Mouse (Mus musculus): ENCODE measurements around the gene Musk. TPM values are rescaled to one million over a fixed set of nuclear protein-coding genes. Genes with fewer than 3 reads are reported as not detected.

Gene Musk
- polyA plus RNA-seq, 1 experiment from 2014 or later = 0.05 TPM

DNA sequence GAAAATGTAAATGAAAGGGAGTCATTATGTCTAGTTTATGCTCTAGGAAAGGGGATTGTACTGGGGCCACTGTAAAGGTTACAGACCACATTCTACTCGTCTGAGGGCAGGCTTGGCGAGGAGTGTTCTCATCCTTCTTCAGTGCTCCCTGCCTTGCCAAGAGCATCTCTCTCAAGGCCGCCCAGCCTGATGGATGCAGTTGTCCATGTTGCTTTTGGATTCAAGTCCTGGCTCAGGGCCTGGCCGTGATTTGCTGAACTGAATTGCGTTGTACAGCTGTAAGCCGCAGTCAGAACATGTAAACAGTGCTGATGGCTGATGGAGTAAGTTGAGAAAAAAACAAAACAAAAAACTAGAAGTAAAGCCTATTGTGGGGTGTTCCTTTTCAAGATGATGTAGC, 7.4 kb upstream of the Musk start:
- Histone ChIP-seq H3K4me2 (no peak overlapping the region), H3K9me3 (no peaks in the 10 kb centered on the region), H3K9ac (no peak overlapping the region), H3K4me3 (no peak overlapping the region), H3K36me3 (no peaks in the 10 kb centered on the region), H3K27ac (no peak overlapping the region), H3K27me3 (no peaks in the 10 kb centered on the region), H3K4me1 (no peaks in the 10 kb centered on the region)
- ATAC-seq (ENCODE audit: borderline replicate concordance, extremely low read depth, low FRiP score, low TSS enrichment) = no peak; the same call in 1 of the 2 replicates
- 58% methylated on average over 6 of the region's 6 CpGs for WGBS

DNA sequence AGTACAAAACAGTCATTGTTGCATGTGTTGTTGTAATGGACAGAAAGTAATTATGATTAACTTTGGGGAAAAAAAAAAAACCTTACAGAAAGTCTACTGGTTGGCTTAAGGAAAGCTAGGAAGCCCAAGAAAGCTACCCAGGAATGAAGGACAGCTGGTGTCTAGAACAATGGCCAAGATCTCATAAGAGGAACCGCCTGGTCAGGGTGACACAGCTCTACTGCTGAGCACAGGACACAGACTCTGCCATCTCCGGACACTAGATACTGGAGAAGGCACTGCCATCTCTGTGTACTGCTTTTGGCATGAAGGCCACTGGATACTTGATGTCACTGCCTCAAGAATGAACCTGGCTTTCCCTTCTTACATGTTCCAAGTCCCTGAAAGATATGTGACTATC, 5.6 kb upstream of the Musk start:
- Histone ChIP-seq H3K27me3 (no peaks in the 10 kb centered on the region), H3K4me1 (no peaks in the 10 kb centered on the region), H3K9ac (no peak overlapping the region), H3K36me3 (no peaks in the 10 kb centered on the region), H3K4me2 (no peak overlapping the region), H3K27ac (no peak overlapping the region), H3K4me3 (no peak overlapping the region), H3K9me3 (no peaks in the 10 kb centered on the region)
- WGBS = 78% methylated on average over 2 of the region's 2 CpGs
- no peak for ATAC-seq (ENCODE audit: borderline replicate concordance, extremely low read depth, low FRiP score, low TSS enrichment)

DNA sequence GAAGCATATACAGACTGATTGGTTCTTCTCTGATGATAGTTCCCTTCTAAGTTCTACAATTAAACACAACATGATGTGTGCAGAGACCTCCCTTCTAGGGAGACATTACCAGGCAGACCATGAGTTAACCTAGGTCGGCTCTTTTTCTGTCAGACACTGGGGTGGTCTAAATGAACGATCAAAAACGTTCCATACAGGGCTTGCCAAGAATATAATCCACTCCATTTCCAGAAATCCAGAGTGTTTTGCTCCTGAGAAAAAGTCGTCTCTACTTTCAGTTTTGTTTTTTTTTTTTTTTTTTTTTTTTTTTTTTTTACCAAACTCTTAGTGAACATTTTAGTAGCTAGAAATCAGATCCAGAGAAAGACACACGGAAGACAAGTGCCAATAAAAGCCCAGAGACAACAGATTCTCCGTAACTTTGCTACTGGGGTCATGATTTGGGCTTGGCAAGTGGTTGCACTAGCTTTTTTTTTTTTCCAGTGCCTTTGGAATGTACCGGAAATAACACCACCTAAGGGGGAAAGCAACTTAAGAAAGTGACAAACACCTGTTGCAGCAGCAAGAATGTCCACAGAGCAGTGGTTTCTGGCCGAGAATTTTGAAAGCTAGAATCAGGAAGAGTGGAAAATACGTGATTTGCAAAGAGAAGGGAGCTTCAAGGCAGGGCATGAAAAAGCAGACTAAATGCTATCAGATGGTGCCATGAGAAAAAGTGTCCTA, 769 bp downstream of the Musk start:
- Histone ChIP-seq H3K36me3 (no peaks in the 10 kb centered on the region), H3K27me3 (no peaks in the 10 kb centered on the region), H3K9me3 (no peaks in the 10 kb centered on the region), H3K27ac (no peak overlapping the region), H3K4me3 (no peak overlapping the region), H3K9ac (no peak overlapping the region), H3K4me1 (peaks cover 5% of the 10 kb centered on the region; the same call in 1 of the 2 replicates), H3K4me2 (no peak overlapping the region)
- WGBS = 48% methylated on average over 9 of the region's 9 CpGs
- ATAC-seq (ENCODE audit: borderline replicate concordance, extremely low read depth, low FRiP score, low TSS enrichment) = no peak

DNA sequence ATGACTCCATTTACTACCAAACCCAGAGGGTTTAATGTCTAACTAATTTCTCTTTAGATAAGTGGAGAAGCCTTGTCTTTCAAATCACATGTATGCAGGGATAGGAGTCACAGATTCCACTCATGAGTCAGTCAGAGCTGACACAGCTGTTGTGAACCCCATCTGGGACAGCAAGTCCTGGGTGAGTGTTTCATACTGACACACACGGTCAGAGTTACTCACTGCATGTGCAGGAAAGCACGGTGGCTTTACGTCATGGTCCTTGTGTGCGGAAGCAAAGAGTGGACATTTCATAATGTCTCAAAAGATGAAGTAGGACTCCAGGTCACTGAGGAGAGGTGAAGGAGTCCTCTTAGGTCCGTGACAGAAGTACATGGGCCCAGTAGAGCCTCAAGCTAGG, 3.0 kb downstream of the Musk start:
- no peak overlapping the region for H3K27ac ChIP-seq
- no peak overlapping the region for H3K9ac ChIP-seq
- no peak overlapping the region for H3K4me2 ChIP-seq
- 63% methylated on average over 5 of the region's 5 CpGs for WGBS
- H3K9me3 ChIP-seq = no peaks in the 10 kb centered on the region
- no peak overlapping the region for H3K4me3 ChIP-seq
- H3K4me1 ChIP-seq = peaks cover 5% of the 10 kb centered on the region; the same call in 1 of the 2 replicates
- no peaks in the 10 kb centered on the region for H3K27me3 ChIP-seq
- no peaks in the 10 kb centered on the region for H3K36me3 ChIP-seq
- no peak for ATAC-seq (ENCODE audit: borderline replicate concordance, extremely low read depth, low FRiP score, low TSS enrichment)

DNA sequence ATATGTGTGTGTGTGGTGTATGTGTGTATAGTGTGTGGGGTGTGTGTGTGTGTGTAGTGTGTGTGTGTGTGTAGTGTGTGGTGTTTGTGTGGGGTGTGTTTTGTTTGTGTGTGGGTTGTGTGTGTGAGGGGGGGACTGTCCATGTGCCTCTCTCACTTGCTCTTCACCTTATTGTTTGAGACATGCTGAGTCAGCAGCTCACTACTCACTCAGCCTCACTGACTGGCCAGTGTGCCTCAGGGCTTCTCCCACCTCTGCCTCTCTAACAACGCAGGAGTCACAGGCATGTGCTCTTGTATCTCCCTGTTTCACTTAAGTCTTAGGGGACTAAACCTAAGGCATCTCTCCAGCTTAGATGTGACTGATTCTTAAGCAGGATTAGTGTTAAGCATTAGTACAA, 6.1 kb downstream of the Musk start:
- H3K4me3 ChIP-seq = no peak overlapping the region
- H3K36me3 ChIP-seq = no peaks in the 10 kb centered on the region

DNA sequence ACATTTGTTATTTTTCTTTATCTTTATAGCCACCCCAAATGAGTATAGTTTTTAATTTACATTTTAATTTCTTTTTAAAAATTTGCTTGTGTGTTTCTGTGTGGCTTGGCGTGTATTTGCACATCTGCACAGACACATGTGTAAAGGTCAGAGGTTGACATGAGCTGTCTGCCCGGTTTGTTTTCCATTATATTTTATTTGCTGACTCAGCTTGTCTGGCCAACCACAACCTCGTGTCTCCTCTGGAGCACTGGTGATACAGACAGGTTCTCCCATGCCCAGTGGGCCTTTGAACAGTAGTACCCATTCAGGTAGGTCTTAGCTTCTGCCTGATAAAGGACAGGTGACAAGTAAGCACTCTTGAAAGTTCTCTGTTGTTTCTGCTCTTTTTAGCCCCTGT, 7.3 kb downstream of the Musk start:
- WGBS = 80% methylated on average over 3 of the region's 3 CpGs
- Histone ChIP-seq H3K9me3 (no peaks in the 10 kb centered on the region), H3K27ac (no peak overlapping the region), H3K9ac (no peak overlapping the region), H3K36me3 (no peaks in the 10 kb centered on the region), H3K4me1 (no peaks in the 10 kb centered on the region), H3K4me2 (no peak overlapping the region), H3K27me3 (no peaks in the 10 kb centered on the region), H3K4me3 (no peak overlapping the region)
- no peak for ATAC-seq (ENCODE audit: borderline replicate concordance, extremely low read depth, low FRiP score, low TSS enrichment)

More for the DNA sequence above, 6.1 kb downstream of the Musk start:
- Histone ChIP-seq H3K9me3 (no peaks in the 10 kb centered on the region), H3K4me1 (peaks cover 2% of the 10 kb centered on the region; the same call in 1 of the 2 replicates), H3K27me3 (no peaks in the 10 kb centered on the region), H3K27ac (no peak overlapping the region), H3K9ac (no peak overlapping the region), H3K4me2 (no peak overlapping the region)
- 33% methylated on average over 1 of the region's 1 CpGs for WGBS
- no peak for ATAC-seq (ENCODE audit: borderline replicate concordance, extremely low read depth, low FRiP score, low TSS enrichment)

DNA sequence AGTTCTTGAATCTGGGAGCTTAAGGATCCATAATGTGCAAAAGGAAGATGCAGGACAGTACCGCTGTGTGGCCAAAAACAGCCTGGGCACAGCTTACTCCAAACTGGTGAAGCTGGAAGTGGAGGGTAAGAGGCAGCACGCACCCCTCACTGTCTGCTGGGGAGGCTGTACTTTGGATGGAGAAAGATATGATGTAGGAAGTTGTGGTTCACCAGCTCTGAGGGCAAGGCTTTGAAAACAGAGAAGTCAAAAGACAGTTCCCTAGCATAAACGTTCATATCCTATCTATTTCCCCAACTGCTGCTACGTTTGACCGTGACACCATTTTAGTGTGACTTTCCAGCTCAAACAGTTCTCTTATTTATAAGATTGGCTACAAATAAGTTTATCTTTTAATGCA, 18.1 kb downstream of the Musk start:
- H3K36me3 ChIP-seq = no peaks in the 10 kb centered on the region
- 67% methylated on average over 5 of the region's 5 CpGs for WGBS

DNA sequence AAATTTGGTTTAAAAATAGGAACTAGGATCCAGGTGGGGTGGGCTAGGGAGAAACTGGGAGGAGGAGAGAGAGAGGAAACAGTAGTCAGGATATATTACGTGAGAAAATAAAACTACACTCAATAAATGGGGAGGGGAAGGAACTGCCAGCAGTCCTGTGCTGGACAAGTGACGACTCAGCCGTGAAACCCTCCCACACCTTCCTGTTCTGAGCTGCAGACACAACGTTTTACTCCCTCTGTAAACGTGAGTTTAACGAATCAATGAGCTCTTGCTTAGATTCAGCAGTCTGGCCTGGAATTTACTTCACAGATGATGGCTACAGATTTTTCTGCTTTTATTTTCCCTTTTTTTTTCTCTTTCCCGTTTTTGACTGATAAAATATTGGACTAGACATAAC, 18.8 kb downstream of the Musk start:
- Histone ChIP-seq H3K27ac (no peak overlapping the region), H3K9me3 (no peaks in the 10 kb centered on the region), H3K36me3 (no peaks in the 10 kb centered on the region), H3K27me3 (no peaks in the 10 kb centered on the region), H3K4me1 (0 out of 2 replicates have a peak, but pooled peaks cover 6% of the 10 kb centered on the region), H3K4me2 (no peak overlapping the region), H3K9ac (no peak overlapping the region), H3K4me3 (no peak overlapping the region)
- WGBS = 21% methylated on average over 7 of the region's 7 CpGs
- no peak for ATAC-seq (ENCODE audit: borderline replicate concordance, extremely low read depth, low FRiP score, low TSS enrichment)

More for the DNA sequence above, 18.1 kb downstream of the Musk start:
- no peak overlapping the region for H3K9ac ChIP-seq
- H3K9me3 ChIP-seq = no peaks in the 10 kb centered on the region
- ATAC-seq (ENCODE audit: borderline replicate concordance, extremely low read depth, low FRiP score, low TSS enrichment) = no peak
- H3K4me2 ChIP-seq = no peak overlapping the region
- H3K4me1 ChIP-seq = 0 out of 2 replicates have a peak, but pooled peaks cover 6% of the 10 kb centered on the region
- H3K27ac ChIP-seq = no peak overlapping the region
- H3K27me3 ChIP-seq = no peaks in the 10 kb centered on the region
- no peak overlapping the region for H3K4me3 ChIP-seq

DNA sequence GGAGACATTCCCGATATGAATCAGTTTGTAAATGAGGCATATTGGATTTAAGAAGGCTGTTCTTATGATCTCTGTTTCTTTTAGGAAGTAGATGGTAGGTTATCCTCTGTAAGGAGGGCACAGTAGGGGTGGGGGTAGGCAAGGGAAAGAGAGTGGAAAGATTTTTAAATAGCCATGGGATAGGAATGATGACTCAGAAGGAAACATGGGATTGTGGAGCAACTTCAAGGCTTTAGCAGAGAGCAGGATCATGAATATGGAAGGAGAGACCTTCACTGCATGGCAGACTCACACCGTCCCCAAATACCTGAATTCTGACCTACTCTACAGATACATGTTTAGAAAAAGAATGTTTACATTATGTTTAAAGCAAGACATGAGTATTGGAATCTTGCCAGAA, 21.7 kb downstream of the Musk start:
- Histone ChIP-seq H3K9ac (no peak overlapping the region), H3K4me2 (no peak overlapping the region), H3K9me3 (no peaks in the 10 kb centered on the region), H3K36me3 (no peaks in the 10 kb centered on the region), H3K4me3 (no peak overlapping the region), H3K27ac (no peak overlapping the region), H3K4me1 (0 out of 2 replicates have a peak, but pooled peaks cover 6% of the 10 kb centered on the region), H3K27me3 (no peaks in the 10 kb centered on the region)
- 26% methylated on average over 2 of the region's 2 CpGs for whole genome bisulfite sequencing
- no peak for ATAC-seq (ENCODE audit: borderline replicate concordance, extremely low read depth, low FRiP score, low TSS enrichment)

DNA sequence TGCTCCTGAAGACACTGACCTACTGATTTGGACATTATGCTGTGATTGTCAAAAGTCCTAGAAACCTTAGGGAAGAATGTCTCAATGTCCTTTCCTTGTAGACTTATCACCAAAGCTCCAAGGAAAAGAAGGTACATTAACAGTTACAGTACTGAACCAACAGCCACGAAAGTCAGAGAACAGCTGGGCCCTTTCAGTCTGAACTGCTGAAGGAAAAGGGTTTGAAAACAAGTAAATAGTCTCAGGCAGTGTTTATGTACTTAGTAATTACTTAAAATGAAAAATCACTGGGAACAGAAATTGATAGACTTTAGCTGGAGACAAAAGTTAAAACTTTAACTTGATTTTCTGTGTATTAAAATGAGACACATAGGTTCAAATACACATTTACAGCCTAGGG, 27.6 kb downstream of the Musk start:
- H3K9me3 ChIP-seq = no peaks in the 10 kb centered on the region
- no peak overlapping the region for H3K9ac ChIP-seq
- no peak for ATAC-seq (ENCODE audit: borderline replicate concordance, extremely low read depth, low FRiP score, low TSS enrichment)
- no peak overlapping the region for H3K4me3 ChIP-seq
- no peak overlapping the region for H3K4me2 ChIP-seq
- no peaks in the 10 kb centered on the region for H3K36me3 ChIP-seq
- 33% methylated on average over 1 of the region's 1 CpGs for WGBS
- H3K4me1 ChIP-seq = peaks cover 4% of the 10 kb centered on the region; the same call in 1 of the 2 replicates
- H3K27me3 ChIP-seq = no peaks in the 10 kb centered on the region
- H3K27ac ChIP-seq = no peak overlapping the region

DNA sequence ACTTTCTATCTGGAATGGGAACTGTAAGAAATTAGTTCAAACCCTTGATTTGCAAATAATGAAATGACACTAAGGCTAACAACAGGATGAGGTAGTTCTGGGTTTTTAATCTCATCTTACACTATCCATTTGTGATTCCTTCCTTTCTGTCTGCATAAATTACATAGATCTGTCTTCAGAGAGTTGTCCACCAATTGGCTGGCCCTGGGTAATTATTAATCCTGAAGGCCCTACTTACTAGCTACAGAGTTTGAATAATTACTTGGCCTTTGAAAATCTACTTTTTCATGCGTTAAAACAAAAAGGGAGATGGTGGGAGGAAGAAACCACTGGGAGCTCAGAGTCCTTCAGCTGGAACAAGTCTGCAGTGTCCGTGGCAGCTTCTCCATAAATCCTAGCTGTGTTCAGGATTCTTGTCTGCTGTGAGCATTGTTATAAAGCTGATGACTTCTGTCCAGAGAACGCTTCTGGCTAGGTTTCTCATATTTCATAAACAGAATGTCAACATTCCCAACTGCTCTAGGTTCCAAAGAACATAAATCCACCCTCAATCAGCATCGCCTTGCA, 29.3 kb downstream of the Musk start:
- Histone ChIP-seq H3K27me3 (no peaks in the 10 kb centered on the region), H3K27ac (no peak overlapping the region), H3K4me1 (peaks cover 4% of the 10 kb centered on the region; the same call in 1 of the 2 replicates), H3K4me2 (no peak overlapping the region), H3K9ac (no peak overlapping the region), H3K4me3 (no peak overlapping the region), H3K36me3 (no peaks in the 10 kb centered on the region), H3K9me3 (no peaks in the 10 kb centered on the region)
- 26% methylated on average over 4 of the region's 4 CpGs for WGBS
- no peak for ATAC-seq (ENCODE audit: borderline replicate concordance, extremely low read depth, low FRiP score, low TSS enrichment)

DNA sequence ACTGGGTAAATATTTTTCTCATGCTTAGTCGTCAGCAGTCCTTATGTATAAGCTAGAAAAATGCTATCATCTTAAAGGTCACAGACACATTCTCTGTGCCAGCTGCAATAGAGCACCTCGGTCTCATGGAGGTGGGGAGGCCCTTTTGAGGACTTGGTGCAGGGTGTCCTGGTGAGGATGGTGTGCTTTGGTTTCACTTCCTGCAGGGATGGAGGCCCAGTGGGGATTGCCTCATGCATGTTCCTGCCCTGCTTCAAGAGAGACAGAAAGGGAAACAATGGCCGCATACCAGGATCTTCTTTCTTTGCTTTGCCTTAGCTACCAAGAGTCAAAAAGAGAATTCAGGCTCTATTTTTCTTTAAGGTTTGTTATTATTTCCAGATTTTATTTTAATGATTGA, 31.8 kb downstream of the Musk start:
- ATAC-seq (ENCODE audit: borderline replicate concordance, extremely low read depth, low FRiP score, low TSS enrichment) = no peak
- no peak overlapping the region for H3K4me3 ChIP-seq
- no peak overlapping the region for H3K4me2 ChIP-seq
- H3K4me1 ChIP-seq = peaks cover 4% of the 10 kb centered on the region; the same call in 1 of the 2 replicates
- no peak overlapping the region for H3K27ac ChIP-seq
- no peak overlapping the region for H3K9ac ChIP-seq
- H3K27me3 ChIP-seq = no peaks in the 10 kb centered on the region
- 72% methylated on average over 3 of the region's 3 CpGs for WGBS
- no peaks in the 10 kb centered on the region for H3K9me3 ChIP-seq
- H3K36me3 ChIP-seq = no peaks in the 10 kb centered on the region

All from lung, embryonic 15.5 days (tissue).